Mouse (Mus musculus) activated CD4-positive, CD25-positive, alpha-beta regulatory T cell, adult 9 weeks (primary cell): ENCODE results near the gene Baiap2l1. TPM values are rescaled to one million over a fixed set of nuclear protein-coding genes. Genes with fewer than 3 reads are reported as not detected.

ENCODE experiments used
- polyA plus RNA-seq: library from polyadenylated mRNA; unstranded; fragments of 100-300 nt; shearing (Covaris generic); gene quantifications from one replicate; pipeline ENCODE4 v1.2.1, GENCODE M21; 2017

Baiap2l1 gene
- polyA plus RNA-seq, result 0.46 TPM

GRCm38 (mm10) chr5:144357881-144358591 lies at the start of gene Baiap2l1:
Gene Baiap2l1, minus strand, starts transcription at chr5:144358112.

GRCm38 (mm10) chr5:144243901-144244487 lies 113.9 kb downstream of the Baiap2l1 start, which contains the start of gene Bri3:
Gene Bri3, plus strand, starts transcription at chr5:144244437.

GRCm38 (mm10) chr5:144223503-144223862 lies 134.4 kb downstream of the Baiap2l1 start, which contains the start of gene Tecpr1:
Gene Tecpr1, minus strand, starts transcription at chr5:144223615.

Other genes with a start within 250 kb of the Baiap2l1 start
- 0.21 TPM for gene Bhlha15, start 167.8 kb downstream of the Baiap2l1 start, polyA plus RNA-seq
- 237 TPM for gene Tecpr1, start 134.5 kb downstream of the Baiap2l1 start, polyA plus RNA-seq
- gene Bri3, start 113.7 kb downstream of the Baiap2l1 start, polyA plus RNA-seq, result 4.0 TPM
- gene Nptx2, start 187.8 kb upstream of the Baiap2l1 start, polyA plus RNA-seq, result not detected